Mouse (Mus musculus): ENCODE measurements around the gene Cnn2. TPM values are rescaled to one million over a fixed set of nuclear protein-coding genes. Genes with fewer than 3 reads are reported as not detected.

The Cnn2 gene
- polyA plus RNA-seq, 1 experiment from 2014 or later: 332 TPM

- Histone ChIP-seq H3K4me3 (ENCODE audit: low read length) (peak overlapping the region; percentile 55), H3K9me3 (ENCODE audit: low read length) (no peaks in the 10 kb centered on the region), H3K27ac (ENCODE audit: low read length) (peak overlapping the region; percentile 35), H3K27me3 (ENCODE audit: insufficient read depth, low read length) (peaks cover 7% of the 10 kb centered on the region; the same call in 1 of the 2 replicates), H3K4me2 (replicated peaks; ENCODE audit: low read depth, low read length) (peak overlapping the region; percentile 89), H3K4me1 (ENCODE audit: insufficient read depth, low read length) (peaks cover 19% of the 10 kb centered on the region), H3K9ac (replicated peaks; ENCODE audit: low read length) (peak overlapping the region; percentile 65), H3K36me3 (ENCODE audit: insufficient read depth, low read length) (peaks cover 26% of the 10 kb centered on the region)
- under 1% methylated on average over 35 of the region's 35 CpGs for WGBS
- ATAC-seq (ENCODE audit: low FRiP score, low TSS enrichment): peak; percentile 61
These were observed 8.8 kb downstream of the Cnn2 start for GRCm38 (mm10) chr10:79997034-79997760.

GRCm38 (mm10) chr10:79997819-79998218 is 9.4 kb downstream of the Cnn2 start:
- ATAC-seq (ENCODE audit: low FRiP score, low TSS enrichment): no peak
- Histone ChIP-seq H3K4me2 (replicated peaks; ENCODE audit: low read depth, low read length) (peak overlapping the region; percentile 89), H3K27me3 (ENCODE audit: insufficient read depth, low read length) (peaks cover 10% of the 10 kb centered on the region; the same call in 1 of the 2 replicates), H3K4me1 (ENCODE audit: insufficient read depth, low read length) (peaks cover 24% of the 10 kb centered on the region), H3K27ac (ENCODE audit: low read length) (no peak overlapping the region), H3K4me3 (ENCODE audit: low read length) (peak overlapping the region; percentile 55), H3K36me3 (ENCODE audit: insufficient read depth, low read length) (peaks cover 20% of the 10 kb centered on the region), H3K9ac (replicated peaks; ENCODE audit: low read length) (peak overlapping the region; percentile 47), H3K9me3 (ENCODE audit: low read length) (no peaks in the 10 kb centered on the region)
- 11% methylated on average over 15 of the region's 15 CpGs for WGBS

DNA sequence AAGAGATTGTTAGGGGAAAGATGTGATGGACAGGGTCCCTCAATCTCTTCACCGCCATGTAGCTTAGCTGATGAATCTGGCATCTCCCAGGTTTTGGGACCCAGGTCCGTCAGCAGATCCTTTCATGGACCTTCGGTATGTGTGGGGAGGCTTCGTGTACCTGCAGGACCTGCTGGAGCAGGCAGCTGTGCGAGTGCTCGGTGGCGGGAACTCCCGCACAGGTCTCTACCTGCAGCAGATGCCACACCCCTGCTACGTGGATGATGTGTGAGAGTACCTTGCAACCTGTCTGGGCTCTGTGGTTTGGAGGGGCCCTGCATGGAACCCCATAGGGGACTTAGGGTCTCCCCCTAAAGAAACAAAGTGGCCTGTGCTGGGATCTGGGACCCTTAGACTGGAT is 13.6 kb downstream of the Cnn2 start:
- no peak for ATAC-seq (ENCODE audit: low FRiP score, low TSS enrichment)
- peaks cover 26% of the 10 kb centered on the region for H3K4me1 ChIP-seq (ENCODE audit: insufficient read depth, low read length)
- 79% methylated on average over 9 of the region's 9 CpGs for WGBS
- peaks cover 14% of the 10 kb centered on the region for H3K27me3 ChIP-seq (ENCODE audit: insufficient read depth, low read length)
- no peak overlapping the region for H3K4me2 ChIP-seq (replicated peaks; ENCODE audit: low read depth, low read length)
- H3K27ac ChIP-seq (ENCODE audit: low read length): no peak overlapping the region
- H3K9ac ChIP-seq (replicated peaks; ENCODE audit: low read length): no peak overlapping the region
- H3K9me3 ChIP-seq (ENCODE audit: low read length): no peaks in the 10 kb centered on the region
- H3K4me3 ChIP-seq (ENCODE audit: low read length): no peak overlapping the region
- H3K36me3 ChIP-seq (ENCODE audit: insufficient read depth, low read length): no peaks in the 10 kb centered on the region

- H3K9ac ChIP-seq (replicated peaks; ENCODE audit: low read length): 0 out of 2 replicates have a peak overlapping the region, but pooled peaks have one; percentile 36
- no peak overlapping the region for H3K4me3 ChIP-seq (ENCODE audit: low read length)
- 25% methylated on average over 21 of the region's 21 CpGs for WGBS
- peaks cover 19% of the 10 kb centered on the region for H3K4me1 ChIP-seq (ENCODE audit: insufficient read depth, low read length)
- H3K4me2 ChIP-seq (replicated peaks; ENCODE audit: low read depth, low read length): peak overlapping the region; percentile 24
- no peaks in the 10 kb centered on the region for H3K9me3 ChIP-seq (ENCODE audit: low read length)
- H3K27me3 ChIP-seq (ENCODE audit: insufficient read depth, low read length): peaks cover 14% of the 10 kb centered on the region
- no peak for ATAC-seq (ENCODE audit: low FRiP score, low TSS enrichment)
- no peaks in the 10 kb centered on the region for H3K36me3 ChIP-seq (ENCODE audit: insufficient read depth, low read length)
- H3K27ac ChIP-seq (ENCODE audit: low read length): no peak overlapping the region
These were observed 14.4 kb downstream of the Cnn2 start for GRCm38 (mm10) chr10:80002829-80003228.

- Histone ChIP-seq H3K36me3 (ENCODE audit: insufficient read depth, low read length) (no peaks in the 10 kb centered on the region), H3K27ac (ENCODE audit: low read length) (no peak overlapping the region), H3K4me2 (replicated peaks; ENCODE audit: low read depth, low read length) (no peak overlapping the region), H3K4me1 (ENCODE audit: insufficient read depth, low read length) (peaks cover 12% of the 10 kb centered on the region; the same call in 1 of the 2 replicates), H3K27me3 (ENCODE audit: insufficient read depth, low read length) (peaks cover 14% of the 10 kb centered on the region), H3K4me3 (ENCODE audit: low read length) (no peak overlapping the region), H3K9me3 (ENCODE audit: low read length) (no peaks in the 10 kb centered on the region), H3K9ac (replicated peaks; ENCODE audit: low read length) (peak overlapping the region; percentile 36; the same call in 1 of the 2 replicates)
- 55% methylated on average over 9 of the region's 9 CpGs for WGBS
- ATAC-seq (ENCODE audit: low FRiP score, low TSS enrichment): no peak
These were observed 15.2 kb downstream of the Cnn2 start for GRCm38 (mm10) chr10:80003374-80004232.

GRCm38 (mm10) chr10:80004233-80004705 is 15.9 kb downstream of the Cnn2 start:
- Histone ChIP-seq H3K4me3 (ENCODE audit: low read length) (no peak overlapping the region), H3K4me1 (ENCODE audit: insufficient read depth, low read length) (peaks cover 12% of the 10 kb centered on the region; the same call in 1 of the 2 replicates), H3K36me3 (ENCODE audit: insufficient read depth, low read length) (no peaks in the 10 kb centered on the region), H3K9me3 (ENCODE audit: low read length) (no peaks in the 10 kb centered on the region), H3K27ac (ENCODE audit: low read length) (no peak overlapping the region), H3K9ac (replicated peaks; ENCODE audit: low read length) (no peak overlapping the region), H3K4me2 (replicated peaks; ENCODE audit: low read depth, low read length) (no peak overlapping the region), H3K27me3 (ENCODE audit: insufficient read depth, low read length) (peaks cover 14% of the 10 kb centered on the region)
- no peak for ATAC-seq (ENCODE audit: low FRiP score, low TSS enrichment)
- 88% methylated on average over 8 of the region's 8 CpGs for WGBS

- peaks cover 11% of the 10 kb centered on the region; the same call in 1 of the 2 replicates for H3K36me3 ChIP-seq (ENCODE audit: insufficient read depth, low read length)
- H3K4me2 ChIP-seq (replicated peaks; ENCODE audit: low read depth, low read length): no peak overlapping the region
- H3K4me1 ChIP-seq (ENCODE audit: insufficient read depth, low read length): peaks cover 3% of the 10 kb centered on the region; the same call in 1 of the 2 replicates
- ATAC-seq (ENCODE audit: low FRiP score, low TSS enrichment): no peak
- H3K9me3 ChIP-seq (ENCODE audit: low read length): peaks cover 11% of the 10 kb centered on the region; the same call in 1 of the 2 replicates
- H3K27ac ChIP-seq (ENCODE audit: low read length): no peak overlapping the region
- 88% methylated on average over 6 of the region's 6 CpGs for WGBS
- peaks cover 33% of the 10 kb centered on the region for H3K27me3 ChIP-seq (ENCODE audit: insufficient read depth, low read length)
- H3K9ac ChIP-seq (replicated peaks; ENCODE audit: low read length): no peak overlapping the region
- H3K4me3 ChIP-seq (ENCODE audit: low read length): no peak overlapping the region
These were observed 23.4 kb downstream of the Cnn2 start for GRCm38 (mm10) chr10:80011740-80012139.

DNA sequence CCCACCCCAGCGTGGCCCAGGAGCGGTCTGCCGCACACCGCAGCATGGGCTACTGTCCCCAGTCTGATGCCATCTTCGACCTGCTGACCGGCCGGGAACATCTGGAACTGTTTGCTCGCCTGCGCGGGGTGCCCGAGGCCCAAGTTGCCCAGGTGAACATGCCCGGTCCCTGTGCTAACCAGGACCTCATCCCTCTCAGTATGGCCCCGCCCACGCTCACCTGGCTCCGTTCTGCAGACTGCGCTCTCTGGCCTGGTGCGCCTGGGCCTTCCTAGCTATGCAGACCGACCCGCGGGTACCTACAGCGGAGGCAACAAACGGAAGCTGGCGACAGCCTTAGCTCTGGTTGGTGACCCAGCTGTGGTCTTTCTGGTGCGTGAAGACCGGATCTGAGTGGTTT is 25.2 kb downstream of the Cnn2 start:
- WGBS: 35% methylated on average over 25 of the region's 25 CpGs
- no peak overlapping the region for H3K4me3 ChIP-seq (ENCODE audit: low read length)
- H3K27me3 ChIP-seq (ENCODE audit: insufficient read depth, low read length): peaks cover 33% of the 10 kb centered on the region
- H3K36me3 ChIP-seq (ENCODE audit: insufficient read depth, low read length): peaks cover 11% of the 10 kb centered on the region; the same call in 1 of the 2 replicates
- ATAC-seq (ENCODE audit: low FRiP score, low TSS enrichment): no peak
- no peak overlapping the region for H3K27ac ChIP-seq (ENCODE audit: low read length)
- H3K4me1 ChIP-seq (ENCODE audit: insufficient read depth, low read length): peaks cover 5% of the 10 kb centered on the region
- no peak overlapping the region for H3K4me2 ChIP-seq (replicated peaks; ENCODE audit: low read depth, low read length)
- H3K9me3 ChIP-seq (ENCODE audit: low read length): peaks cover 11% of the 10 kb centered on the region; the same call in 1 of the 2 replicates
- no peak overlapping the region for H3K9ac ChIP-seq (replicated peaks; ENCODE audit: low read length)

DNA sequence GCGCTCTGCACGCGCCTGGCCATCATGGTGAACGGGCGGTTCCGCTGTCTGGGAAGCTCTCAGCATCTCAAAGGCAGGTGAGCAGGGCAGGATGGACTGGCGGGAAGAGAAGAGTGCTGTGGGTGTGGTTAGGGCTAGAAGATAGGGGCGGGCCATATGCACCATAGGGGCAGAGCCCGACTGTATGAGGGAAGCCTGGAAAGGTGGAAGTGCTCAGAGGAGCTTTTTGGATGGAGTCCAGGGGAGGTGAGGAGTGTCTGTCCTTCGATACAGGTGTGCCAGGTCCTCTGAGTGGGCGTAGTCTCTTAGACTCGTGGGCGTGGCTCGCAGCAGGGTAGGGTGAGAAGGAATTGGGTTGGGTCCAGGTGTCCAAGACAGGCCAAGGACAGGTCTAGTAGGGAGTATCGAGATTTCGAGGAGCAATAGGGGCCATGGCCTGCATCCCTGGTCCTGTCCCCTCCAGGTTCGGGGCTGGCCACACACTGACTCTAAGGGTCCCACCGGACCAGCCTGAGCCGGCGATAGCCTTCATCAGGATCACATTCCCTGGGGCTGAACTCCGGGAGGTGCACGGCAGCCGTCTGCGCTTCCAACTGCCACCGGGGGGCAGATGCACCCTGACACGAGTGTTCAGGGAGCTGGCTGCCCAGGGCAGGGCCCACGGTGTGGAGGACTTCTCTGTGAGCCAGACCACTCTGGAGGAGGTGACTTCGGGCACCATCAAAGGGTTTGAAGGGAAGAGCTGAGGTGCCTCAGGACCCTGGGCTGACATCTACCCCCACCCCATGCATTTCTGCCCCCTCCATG is 26.3 kb downstream of the Cnn2 start:
- H3K27me3 ChIP-seq (ENCODE audit: insufficient read depth, low read length): peaks cover 33% of the 10 kb centered on the region
- WGBS: 23% methylated on average over 28 of the region's 28 CpGs
- H3K27ac ChIP-seq (ENCODE audit: low read length): no peak overlapping the region
- no peak overlapping the region for H3K9ac ChIP-seq (replicated peaks; ENCODE audit: low read length)
- no peak overlapping the region for H3K4me2 ChIP-seq (replicated peaks; ENCODE audit: low read depth, low read length)
- H3K9me3 ChIP-seq (ENCODE audit: low read length): peaks cover 11% of the 10 kb centered on the region; the same call in 1 of the 2 replicates
- H3K36me3 ChIP-seq (ENCODE audit: insufficient read depth, low read length): peaks cover 10% of the 10 kb centered on the region; the same call in 1 of the 2 replicates
- no peak overlapping the region for H3K4me3 ChIP-seq (ENCODE audit: low read length)
- no peak for ATAC-seq (ENCODE audit: low FRiP score, low TSS enrichment)
- H3K4me1 ChIP-seq (ENCODE audit: insufficient read depth, low read length): peaks cover 15% of the 10 kb centered on the region
